Mouse (Mus musculus): ENCODE results near the gene Stim1. TPM values are rescaled to one million over a fixed set of nuclear protein-coding genes. Genes with fewer than 3 reads are reported as not detected.
"Not testable (repeated sequence)": the region's sequence is repeated elsewhere in the genome, so short reads cannot be mapped to it uniquely, and the experiment has no call there.

Stim1 gene
- polyA plus RNA-seq, 1 experiment, result not detected

DNA sequence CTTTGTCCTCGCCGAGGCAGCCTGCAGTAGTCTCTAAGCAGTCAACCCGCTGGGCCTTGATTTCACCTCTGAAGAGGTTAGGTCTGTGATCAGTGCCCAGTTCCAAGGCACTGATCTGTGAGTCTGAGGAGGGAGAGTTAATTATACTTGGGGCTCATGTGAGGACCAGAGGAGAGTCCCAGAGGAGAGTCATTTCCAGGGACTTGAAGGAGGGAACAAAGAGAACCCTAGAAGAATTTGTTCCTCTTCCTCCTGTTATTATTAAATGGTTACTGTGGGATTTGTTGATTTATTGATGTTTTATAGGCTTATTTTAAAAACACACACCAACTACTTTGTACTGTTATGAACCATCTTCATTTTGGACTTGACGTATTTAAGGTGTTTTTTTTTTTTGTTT, 214.0 kb downstream of the Stim1 start, which contains the start of gene Olfr543:
TSS of gene Olfr543 (minus strand) at position 101 of the 400 bp plus-strand sequence.
- Histone ChIP-seq H3K4me1 (ENCODE audit: control insufficient read depth, insufficient read depth, low read length) (no peaks in the 10 kb centered on the region), H3K27ac (ENCODE audit: insufficient read depth, low read depth, low read length) (no peak within 1 kb of the TSS), H3K4me3 (ENCODE audit: insufficient read depth, low read depth, low read length) (no peak within 1 kb of the TSS)
- WGBS, result 96% methylated on average over 4 of the region's 4 CpGs
- TF ChIP-seq POLR2A (IDR thresholded peaks at IDR 0.05; ENCODE audit: insufficient read depth, low read depth, low read length), result no peak

DNA sequence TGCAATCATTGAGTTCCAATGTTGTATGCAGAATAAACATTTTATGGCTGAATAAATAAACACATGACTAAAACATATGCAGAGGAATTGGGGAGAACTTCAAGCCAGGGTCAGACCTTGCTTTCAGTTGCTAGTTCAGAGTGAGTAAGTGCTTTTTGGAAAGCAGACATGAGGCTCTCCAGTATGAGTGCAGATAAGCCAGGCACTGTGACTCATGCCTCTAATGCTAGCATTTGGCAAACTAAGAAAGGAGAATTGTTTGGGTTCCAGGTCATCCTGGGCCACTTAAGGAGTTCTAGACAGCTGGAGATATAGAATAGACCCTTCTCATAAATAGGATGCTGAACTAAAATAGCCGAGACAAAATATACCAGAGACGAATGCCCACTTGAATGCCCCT, 216.1 kb downstream of the Stim1 start:
- H3K4me1 ChIP-seq (ENCODE audit: control insufficient read depth, insufficient read depth, low read length), result no peaks in the 10 kb centered on the region
- no peak overlapping the region for H3K4me3 ChIP-seq (ENCODE audit: insufficient read depth, low read depth, low read length)
- no peak overlapping the region for H3K27ac ChIP-seq (ENCODE audit: insufficient read depth, low read depth, low read length)
- 65% methylated on average over 2 of the region's 2 CpGs for WGBS
- TF ChIP-seq CTCF (IDR thresholded peaks at IDR 0.05; ENCODE audit: insufficient read depth, low read depth, low read length) (no peak), POLR2A (IDR thresholded peaks at IDR 0.05; ENCODE audit: insufficient read depth, low read depth, low read length) (no peak)

DNA sequence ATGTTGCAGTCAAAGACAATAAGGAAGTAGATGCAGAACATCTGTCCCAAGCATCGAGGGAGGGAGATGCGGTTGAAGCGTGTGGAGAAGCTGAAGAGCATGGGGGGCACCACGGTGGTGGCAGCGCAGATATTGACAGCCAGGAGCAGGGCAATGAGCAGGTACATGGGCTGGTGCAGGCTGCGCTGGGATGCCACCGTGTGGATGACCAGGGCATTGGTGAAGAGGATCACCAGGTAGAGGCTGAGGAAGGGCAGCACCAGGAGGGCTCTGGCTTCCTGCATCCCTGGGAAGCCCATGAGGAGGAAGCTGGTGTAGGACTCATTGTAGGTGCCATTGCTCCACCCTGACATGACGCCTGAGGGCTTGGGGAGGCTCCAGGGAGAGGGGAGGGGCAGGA, 217.2 kb downstream of the Stim1 start:
- H3K4me1 ChIP-seq (ENCODE audit: control insufficient read depth, insufficient read depth, low read length); H3K4me3 ChIP-seq (ENCODE audit: insufficient read depth, low read depth, low read length); H3K27ac ChIP-seq (ENCODE audit: insufficient read depth, low read depth, low read length): not testable (repeated sequence)
- WGBS, result 75% methylated on average over 8 of the region's 8 CpGs

DNA sequence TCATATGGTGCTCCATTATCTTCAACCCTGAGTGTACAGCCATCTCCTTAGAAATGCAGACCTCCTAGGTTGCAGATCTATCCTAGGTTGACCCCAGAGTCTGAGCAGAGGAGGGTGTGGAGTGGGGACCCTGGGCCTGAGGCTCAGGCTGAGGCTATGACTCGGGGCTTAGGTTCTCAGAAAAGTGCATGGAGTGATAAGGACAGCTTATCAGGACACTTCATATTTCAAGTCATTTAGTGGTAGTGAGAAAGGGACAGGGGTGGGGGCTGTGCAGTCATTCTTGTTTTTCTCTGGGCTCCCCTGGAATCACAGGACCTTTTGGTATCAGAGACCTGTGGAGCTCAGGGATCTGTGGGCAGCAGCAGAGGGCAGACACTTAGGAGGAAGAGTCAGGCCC, 218.5 kb downstream of the Stim1 start:
- Histone ChIP-seq H3K4me1 (ENCODE audit: control insufficient read depth, insufficient read depth, low read length) (no peaks in the 10 kb centered on the region), H3K4me3 (ENCODE audit: insufficient read depth, low read depth, low read length) (no peak overlapping the region), H3K27ac (ENCODE audit: insufficient read depth, low read depth, low read length) (no peak overlapping the region)
- 88% methylated on average over 1 of the region's 1 CpGs for WGBS
- no peak for TF ChIP-seq POLR2A (IDR thresholded peaks at IDR 0.05; ENCODE audit: insufficient read depth, low read depth, low read length)
- TF ChIP-seq CTCF (IDR thresholded peaks at IDR 0.05; ENCODE audit: insufficient read depth, low read depth, low read length), result no peak

Other genes with a start within 250 kb of the Stim1 start
- not detected in 2 replicates for gene Il18bp, start 249.1 kb upstream of the Stim1 start, polyA plus RNA-seq (2012; ENCODE audit: insufficient read depth, insufficient read length, low replicate concordance, missing spikeins)
- not detected in 2 replicates for gene Rnf121, start 202.3 kb upstream of the Stim1 start, polyA plus RNA-seq (2012; ENCODE audit: insufficient read depth, insufficient read length, low replicate concordance, missing spikeins)
- gene Xndc1, start 202.3 kb upstream of the Stim1 start, polyA plus RNA-seq (2012; ENCODE audit: insufficient read depth, insufficient read length, low replicate concordance, missing spikeins), result not detected in 2 replicates
- not detected in 2 replicates for gene Xntrpc, start 202.1 kb upstream of the Stim1 start, polyA plus RNA-seq (2012; ENCODE audit: insufficient read depth, insufficient read length, low replicate concordance, missing spikeins)
- not detected in 2 replicates for gene Trpc2, start 184.7 kb upstream of the Stim1 start, polyA plus RNA-seq (2012; ENCODE audit: insufficient read depth, insufficient read length, low replicate concordance, missing spikeins)
- gene Art1, start 166.1 kb upstream of the Stim1 start, polyA plus RNA-seq (2012; ENCODE audit: insufficient read depth, insufficient read length, low replicate concordance, missing spikeins), result not detected in 2 replicates
- gene Art5, start 158.3 kb upstream of the Stim1 start, polyA plus RNA-seq (2012; ENCODE audit: insufficient read depth, insufficient read length, low replicate concordance, missing spikeins), result not detected in 2 replicates
- gene Chrna10, start 151.0 kb upstream of the Stim1 start, polyA plus RNA-seq (2012; ENCODE audit: insufficient read depth, insufficient read length, low replicate concordance, missing spikeins), result not detected in 2 replicates
- gene Nup98, start 57.6 kb upstream of the Stim1 start, polyA plus RNA-seq (2012; ENCODE audit: insufficient read depth, insufficient read length, low replicate concordance, missing spikeins), result not detected in 2 replicates
- gene Pgap2, start 57.6 kb upstream of the Stim1 start, polyA plus RNA-seq (2012; ENCODE audit: insufficient read depth, insufficient read length, low replicate concordance, missing spikeins), result not detected in 2 replicates
- gene Rhog, start 11.8 kb upstream of the Stim1 start, polyA plus RNA-seq (2012; ENCODE audit: insufficient read depth, insufficient read length, low replicate concordance, missing spikeins), result not detected in 2 replicates
- not detected in 2 replicates for gene Rrm1, start 173.9 kb downstream of the Stim1 start, polyA plus RNA-seq (2012; ENCODE audit: insufficient read depth, insufficient read length, low replicate concordance, missing spikeins)
- not detected in 2 replicates for gene Olfr543, start 213.9 kb downstream of the Stim1 start, polyA plus RNA-seq (2012; ENCODE audit: insufficient read depth, insufficient read length, low replicate concordance, missing spikeins)
- gene Olfr544, start 220.5 kb downstream of the Stim1 start, polyA plus RNA-seq (2012; ENCODE audit: insufficient read depth, insufficient read length, low replicate concordance, missing spikeins), result not detected in 2 replicates
- gene Olfr545, start 231.8 kb downstream of the Stim1 start, polyA plus RNA-seq (2012; ENCODE audit: insufficient read depth, insufficient read length, low replicate concordance, missing spikeins), result not detected in 2 replicates

Data from olfactory bulb, adult 2 months (tissue).